Mouse (Mus musculus): ENCODE results near the gene Lrrc8c. TPM values are rescaled to one million over a fixed set of nuclear protein-coding genes. Genes with fewer than 3 reads are reported as not detected.

Lrrc8c gene
- total RNA-seq, 2 experiments from 2014 or later: 23.5 to 27.0 TPM

DNA sequence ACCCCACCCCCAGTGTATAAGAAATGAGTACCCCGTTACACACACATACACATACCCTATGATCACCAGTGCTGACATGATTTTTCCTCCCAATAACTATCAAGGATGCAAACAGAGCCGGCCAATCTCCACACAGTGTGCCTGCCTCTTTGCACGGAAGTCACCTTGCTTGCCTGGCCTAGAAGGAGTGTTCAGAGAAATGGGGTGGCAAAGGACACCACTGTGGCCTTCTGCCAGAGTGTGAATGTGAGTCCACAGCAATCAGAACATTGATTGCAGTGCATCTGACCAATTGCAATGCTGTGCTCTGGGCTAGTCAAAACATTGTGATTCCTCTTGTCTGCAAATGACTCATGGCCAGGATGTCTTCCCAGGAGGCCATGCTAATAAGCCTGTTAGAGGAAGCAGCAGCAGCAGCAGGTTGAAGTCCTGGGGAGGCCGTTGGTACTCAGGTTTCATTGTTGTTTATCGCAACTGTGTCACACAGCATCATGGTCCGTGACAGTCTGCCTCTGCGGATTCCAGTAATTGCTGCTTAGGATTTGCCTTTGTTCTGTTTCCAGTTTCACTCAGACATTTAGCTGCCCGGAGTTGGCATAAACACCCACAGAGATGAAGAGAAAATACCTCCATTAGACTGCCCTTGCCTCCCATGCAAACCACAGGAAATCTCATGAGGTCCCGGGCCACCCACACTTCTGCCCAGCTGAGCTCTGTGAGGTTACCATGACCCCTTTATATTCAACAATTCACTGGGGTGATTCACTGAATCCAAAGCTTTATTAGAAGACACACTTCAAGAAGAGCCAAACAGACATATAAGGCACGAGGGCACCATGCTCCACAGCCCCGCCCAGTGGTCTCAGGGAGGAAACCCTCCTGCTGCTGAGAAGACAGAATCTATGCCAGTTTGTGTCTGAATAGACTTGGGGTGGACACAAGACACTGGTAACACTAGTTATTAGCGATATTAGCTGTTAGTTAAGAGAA is 18.8 kb upstream of the Lrrc8c start:
- DNase-seq (ENCODE audit: extremely low spot score in 1 of 2, low spot score in 1 of 2): no peak

- DNase-seq (ENCODE audit: extremely low spot score in 1 of 2, low spot score in 1 of 2): no peak
Measured at GRCm38 (mm10) chr5:105501136-105501535, 18.1 kb upstream of the Lrrc8c start.

GRCm38 (mm10) chr5:105508813-105509212 is 10.4 kb upstream of the Lrrc8c start:
- DNase-seq (ENCODE audit: extremely low spot score in 1 of 2, low spot score in 1 of 2): no peak

DNA sequence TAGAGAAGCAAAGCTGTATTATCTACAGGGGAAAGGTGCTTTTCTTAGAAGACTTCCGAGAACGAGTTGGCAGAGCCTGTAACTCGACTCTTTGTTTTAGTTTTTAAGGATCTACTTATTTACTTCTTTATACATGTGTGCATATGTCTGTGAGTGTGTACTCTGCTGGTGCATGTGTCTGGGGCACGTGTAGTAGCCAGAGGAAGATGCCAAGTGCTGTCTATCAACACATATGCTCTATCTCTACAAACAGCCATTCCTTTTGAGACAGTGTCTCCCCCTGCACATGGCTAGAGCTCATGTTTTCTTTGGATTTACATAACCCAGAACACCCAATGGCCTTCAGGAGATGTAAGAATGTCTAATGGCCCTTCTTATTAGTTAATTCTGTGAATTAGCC is 6.9 kb upstream of the Lrrc8c start:
- DNase-seq (ENCODE audit: extremely low spot score in 1 of 2, low spot score in 1 of 2): no peak

DNA sequence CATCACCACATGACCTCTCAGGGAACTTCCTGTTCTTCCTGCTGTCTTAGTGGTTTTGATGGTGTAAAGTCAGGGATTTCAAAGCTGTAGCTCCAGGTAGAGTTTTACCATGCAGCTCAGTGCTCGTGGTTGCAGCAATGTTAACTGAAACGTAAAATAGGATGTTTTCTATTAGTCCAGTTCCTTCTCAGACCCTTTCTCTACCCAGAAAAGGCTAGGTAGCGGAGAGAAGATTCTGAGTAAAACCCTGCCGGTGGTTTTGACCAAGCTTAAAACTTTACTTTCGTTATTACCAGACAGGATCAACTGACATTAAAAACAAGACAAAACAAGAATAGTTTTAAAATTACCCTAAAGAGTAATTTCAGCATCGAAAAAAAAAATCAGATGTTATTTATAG is 3.7 kb upstream of the Lrrc8c start:
- no peak for DNase-seq (ENCODE audit: extremely low spot score in 1 of 2, low spot score in 1 of 2)

GRCm38 (mm10) chr5:105516290-105516689 is 2.9 kb upstream of the Lrrc8c start:
- no peak for DNase-seq (ENCODE audit: extremely low spot score in 1 of 2, low spot score in 1 of 2)

DNA sequence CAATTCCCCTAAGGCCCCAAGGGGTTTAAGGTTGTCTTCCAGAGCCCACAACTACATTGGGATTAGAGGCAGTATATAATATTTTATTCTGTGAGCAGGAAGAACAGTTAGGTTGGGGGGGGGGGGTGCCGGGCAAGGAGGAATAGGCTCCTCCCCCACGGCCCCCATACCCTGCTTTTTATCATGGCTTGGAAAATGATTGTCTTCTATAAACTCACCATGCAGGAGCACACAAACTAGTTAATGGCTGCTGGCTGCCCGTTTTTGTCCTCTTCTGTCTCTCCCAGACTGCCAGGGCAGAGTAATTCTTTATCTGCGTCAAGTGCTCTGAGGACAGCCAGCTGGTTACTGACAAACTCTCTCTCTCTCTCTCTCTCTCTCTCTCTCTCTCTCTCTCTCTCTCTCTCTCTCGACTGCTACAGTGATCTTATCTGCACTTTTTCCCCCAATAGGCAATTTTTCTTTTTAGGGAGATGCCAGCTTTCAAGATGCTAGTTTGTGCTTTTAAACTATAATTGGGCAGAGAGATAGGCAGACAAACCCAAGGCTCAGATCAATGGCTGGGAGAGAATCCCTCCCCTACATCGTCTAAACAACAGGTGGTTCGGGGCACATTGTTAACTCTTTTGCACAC is 1.1 kb upstream of the Lrrc8c start:
- DNase-seq (ENCODE audit: extremely low spot score in 1 of 2, low spot score in 1 of 2): no peak

GRCm38 (mm10) chr5:105518626-105519095 is 527 bp upstream of the Lrrc8c start:
- DNase-seq (ENCODE audit: extremely low spot score in 1 of 2, low spot score in 1 of 2): no peak

GRCm38 (mm10) chr5:105519976-105520300 is 750 bp downstream of the Lrrc8c start:
- peak in 1 of 2 experiments; percentile 30 for DNase-seq (ENCODE audit: extremely low spot score in 1 of 2, low spot score in 1 of 2)

GRCm38 (mm10) chr5:105520442-105520965 is 1.3 kb downstream of the Lrrc8c start:
- no peak for DNase-seq (ENCODE audit: extremely low spot score in 1 of 2, low spot score in 1 of 2)

- DNase-seq (ENCODE audit: extremely low spot score in 1 of 2, low spot score in 1 of 2): no peak
Measured at GRCm38 (mm10) chr5:105523452-105523851, 4.3 kb downstream of the Lrrc8c start.

- no peak for DNase-seq (ENCODE audit: extremely low spot score in 1 of 2, low spot score in 1 of 2)
Measured at GRCm38 (mm10) chr5:105525004-105525403, 5.8 kb downstream of the Lrrc8c start.

GRCm38 (mm10) chr5:105526107-105526645 is 7.0 kb downstream of the Lrrc8c start:
- DNase-seq (ENCODE audit: extremely low spot score in 1 of 2, low spot score in 1 of 2): no peak

- DNase-seq (ENCODE audit: extremely low spot score in 1 of 2, low spot score in 1 of 2): no peak
Measured at GRCm38 (mm10) chr5:105526766-105527165, 7.6 kb downstream of the Lrrc8c start.

DNA sequence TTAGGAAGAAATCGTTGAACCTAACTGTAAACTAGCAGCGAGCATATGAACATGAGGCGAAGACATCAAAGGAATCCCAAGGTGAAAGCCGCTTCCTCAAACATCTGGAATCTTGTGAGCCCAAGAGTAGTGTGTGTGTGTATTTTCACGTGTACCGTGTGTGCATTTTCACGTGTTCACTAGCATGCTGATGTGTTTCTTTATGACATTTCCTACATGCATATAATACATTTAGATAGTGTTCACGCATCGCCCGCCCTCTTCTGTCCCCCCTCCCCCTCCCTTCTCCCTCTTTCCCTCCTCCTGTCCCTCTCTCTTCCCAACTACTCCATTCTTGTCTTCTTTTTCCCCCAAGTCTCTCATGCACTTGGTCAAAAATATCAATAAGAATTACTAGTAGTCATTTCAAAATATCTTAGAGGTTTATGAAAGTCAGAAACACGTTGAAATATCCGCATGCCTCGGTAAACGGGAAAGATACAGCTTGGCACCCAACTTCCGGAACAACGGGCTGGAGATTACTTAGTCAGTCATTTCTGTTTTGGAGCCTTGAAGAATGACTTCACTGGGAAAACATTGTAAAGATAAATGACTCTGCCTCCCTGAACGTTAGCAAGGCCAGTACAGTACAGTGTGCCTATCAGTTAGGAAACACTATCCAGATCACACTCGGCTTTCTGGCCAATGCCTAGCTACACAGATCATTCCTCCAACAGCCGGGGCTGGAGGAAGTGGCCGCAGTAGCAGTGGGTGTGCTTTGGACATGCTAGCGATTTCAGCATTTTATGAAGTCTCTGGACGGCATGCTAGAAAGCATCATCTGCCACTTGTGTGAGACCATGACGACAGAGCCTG is 8.5 kb downstream of the Lrrc8c start:
- no peak for DNase-seq (ENCODE audit: extremely low spot score in 1 of 2, low spot score in 1 of 2)

DNA sequence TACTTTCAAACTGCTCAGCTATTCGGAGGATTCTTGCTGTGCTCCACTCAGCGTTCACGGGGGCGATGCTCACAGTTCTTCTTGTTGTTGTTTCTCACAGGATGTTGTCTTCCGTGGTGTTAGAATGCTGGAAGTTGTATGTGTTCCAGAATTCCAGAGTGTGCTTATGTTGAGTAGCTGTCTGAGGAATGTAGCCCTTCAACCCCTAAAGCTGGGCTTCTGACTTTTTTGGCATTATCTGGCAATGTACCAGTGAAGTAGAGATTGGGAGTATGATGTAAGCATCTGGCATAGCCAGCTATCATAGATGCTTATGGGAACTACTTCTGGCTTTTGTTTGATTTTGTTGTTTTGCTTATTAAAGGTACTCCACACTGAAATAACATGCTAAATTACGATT is 11.4 kb downstream of the Lrrc8c start:
- no peak for DNase-seq (ENCODE audit: extremely low spot score in 1 of 2, low spot score in 1 of 2)

DNA sequence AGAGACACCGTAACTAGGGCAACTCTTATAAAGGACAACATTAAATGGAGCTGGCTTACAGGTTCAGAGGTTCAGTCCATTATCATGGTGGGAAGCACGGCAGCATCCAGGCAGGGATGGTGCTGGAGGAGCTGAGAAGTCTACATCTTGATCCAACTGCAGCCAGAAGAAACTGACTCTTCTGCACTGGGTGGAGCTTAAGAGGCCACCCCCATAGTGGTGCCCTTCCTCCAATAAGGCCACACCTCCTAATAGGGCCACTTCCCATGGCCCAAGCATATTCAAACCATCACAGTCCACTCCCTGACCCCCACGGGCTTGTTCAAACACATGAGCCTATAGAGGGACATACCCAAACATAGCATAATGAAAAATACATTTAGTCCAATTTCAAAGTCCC is 16.0 kb downstream of the Lrrc8c start:
- no peak for DNase-seq (ENCODE audit: extremely low spot score in 1 of 2, low spot score in 1 of 2)

- DNase-seq (ENCODE audit: extremely low spot score in 1 of 2, low spot score in 1 of 2): no peak
Measured at GRCm38 (mm10) chr5:105536172-105536571, 17.0 kb downstream of the Lrrc8c start.

- DNase-seq (ENCODE audit: extremely low spot score in 1 of 2, low spot score in 1 of 2): no peak
Measured at GRCm38 (mm10) chr5:105537101-105537723, 18.0 kb downstream of the Lrrc8c start.

GRCm38 (mm10) chr5:105541051-105541450 is 21.9 kb downstream of the Lrrc8c start:
- no peak for DNase-seq (ENCODE audit: extremely low spot score in 1 of 2, low spot score in 1 of 2)
